Mouse (Mus musculus) kidney, adult 2 months (tissue): Measurements from ENCODE around the gene 1700019D03Rik.

Experiments used
- CTCF ChIP-seq: fragments of 200-500 bp; conservative IDR thresholded peaks from 2 replicates; pipeline ENCODE4 v1.5.1; 2011; ENCODE audit warnings: low read depth, mild to moderate bottlenecking, control low read depth, low read length, moderate library complexity, mixed read lengths; ENCODE audit not compliant: insufficient read depth, insufficient read length
- POLR2A ChIP-seq: fragments of 200-500 bp; IDR thresholded peaks from one replicate; pipeline ENCODE4 v1.6.1; 2011; ENCODE audit warnings: low read depth, low read length, control low read depth

DNA sequence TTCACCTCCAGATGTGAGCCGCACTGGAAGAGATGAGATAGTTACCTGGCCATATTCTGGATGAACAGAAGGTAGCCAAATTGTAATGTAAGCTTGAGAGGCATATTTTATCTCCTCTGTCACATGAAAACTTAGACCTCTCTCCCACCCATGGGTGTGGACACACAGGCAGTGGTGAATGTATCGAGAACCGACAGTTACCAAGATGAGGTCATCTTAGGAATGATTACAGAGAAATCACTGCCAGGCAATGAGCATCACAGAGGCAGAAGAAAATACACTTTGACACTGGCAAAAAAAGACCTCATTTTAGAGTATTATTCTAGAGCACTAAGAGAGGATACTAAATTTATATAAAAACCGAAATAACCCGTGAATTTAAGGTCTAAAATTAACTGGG is 46.8 kb downstream of the 1700019D03Rik start:
- TF ChIP-seq CTCF (no peak), POLR2A (no peak)
